In genomic region chr11:6596205-6596604, GRCm38 (mm10) we compare ENCODE assay signal across 30 mouse cellular contexts. TPM values are rescaled to one million over a fixed set of nuclear protein-coding genes. Genes with fewer than 3 reads are reported as not detected.
DNase-seq lines count a peak whose midpoint lies in the region; ATAC-seq and TF ChIP-seq lines count a peak whose summit lies in the region.
"Had no signal": no experiment of that assay in that cellular context is flagged by ENCODE, and none has a peak within 500 bp of the region (broad histone marks: within the 10 kb centered on the region; RNA-seq: fewer than 3 reads in every experiment).

No protein-coding gene starts in this region.

- H3K27ac ChIP-seq in forebrain, embryonic 11.5 days (ENCODE audit: low read depth, low read length), result no peak overlapping the region
- no peak overlapping the region for H3K27ac ChIP-seq in forebrain, embryonic 16.5 days (ENCODE audit: low read length)
- H3K27ac ChIP-seq in hindbrain, postnatal 0 days, result 0 out of 2 replicates have a peak overlapping the region, but pooled peaks have one; percentile 4
- no peak overlapping the region for H3K27ac ChIP-seq in hindbrain, embryonic 14.5 days
- H3K27ac ChIP-seq in midbrain, embryonic 15.5 days, result peak overlapping the region; percentile 26; the same call in 1 of the 2 replicates
- H3K27ac ChIP-seq in midbrain, embryonic 10.5 days (replicated peaks), result no peak overlapping the region
- H3K27ac ChIP-seq: embryonic facial prominence, embryonic 10.5 days; left cerebral cortex, adult 2 months had no signal

- peak; percentile 49 for DNase-seq in forebrain, embryonic 11.5 days (ENCODE audit: low spot score)
- no peak for DNase-seq in hindbrain, postnatal 0 days (ENCODE audit: low spot score)
- no peak for DNase-seq in hindbrain, embryonic 14.5 days (ENCODE audit: low spot score)
- no peak for DNase-seq in midbrain, embryonic 10.5 days (ENCODE audit: low spot score)
- DNase-seq in embryo, embryonic 10 days (ENCODE audit: low spot score), result no peak
- DNase-seq: adrenal gland, postnatal 25 days; cerebellum, adult 11-12 months; gastrocnemius, postnatal 36 days; kidney, adult 8-10 months; kidney, postnatal 10 days; lung, embryonic 14.5 days; retina, postnatal 1 day; right cerebral cortex, postnatal 25 days; spleen, adult 18-20 months; thymus, postnatal 14 days had no signal

- H3K4me2 ChIP-seq in forebrain, embryonic 11.5 days (ENCODE audit: low read depth, low read length, severe bottlenecking), result no peak overlapping the region
- H3K4me2 ChIP-seq in forebrain, embryonic 16.5 days (ENCODE audit: low read length), result no peak overlapping the region
- no peak overlapping the region for H3K4me2 ChIP-seq in hindbrain, postnatal 0 days (ENCODE audit: low read depth, low read length)
- no peak overlapping the region for H3K4me2 ChIP-seq in hindbrain, embryonic 14.5 days (replicated peaks)
- H3K4me2 ChIP-seq in midbrain, embryonic 15.5 days, result no peak overlapping the region
- H3K4me2 ChIP-seq: lung, embryonic 14.5 days; neural tube, embryonic 13.5 days had no signal

- TF ChIP-seq CTCF in hindbrain, postnatal 0 days (IDR thresholded peaks at IDR 0.05; ENCODE audit: low read depth), result no peak

- peaks cover 9% of the 10 kb centered on the region for H3K4me1 ChIP-seq in forebrain, embryonic 11.5 days (replicated peaks; ENCODE audit: control insufficient read depth, insufficient read depth, low read length)
- peaks cover 25% of the 10 kb centered on the region for H3K4me1 ChIP-seq in forebrain, embryonic 16.5 days (replicated peaks; ENCODE audit: control insufficient read depth, insufficient read depth, low read length)
- H3K4me1 ChIP-seq in hindbrain, postnatal 0 days (ENCODE audit: insufficient read depth, low read length), result peaks cover 12% of the 10 kb centered on the region
- H3K4me1 ChIP-seq in hindbrain, embryonic 14.5 days (replicated peaks; ENCODE audit: control insufficient read depth, insufficient read depth, low read length), result peaks cover 32% of the 10 kb centered on the region
- peaks cover 37% of the 10 kb centered on the region for H3K4me1 ChIP-seq in midbrain, embryonic 15.5 days
- H3K4me1 ChIP-seq in midbrain, embryonic 10.5 days, result peaks cover 35% of the 10 kb centered on the region

- H3K9me3 ChIP-seq in forebrain, embryonic 11.5 days (ENCODE audit: control insufficient read depth, low read length), result no peaks in the 10 kb centered on the region
- H3K9me3 ChIP-seq in forebrain, embryonic 16.5 days (ENCODE audit: control insufficient read depth, low read length), result no peaks in the 10 kb centered on the region
- no peaks in the 10 kb centered on the region for H3K9me3 ChIP-seq in hindbrain, postnatal 0 days (ENCODE audit: low read length)
- no peaks in the 10 kb centered on the region for H3K9me3 ChIP-seq in hindbrain, embryonic 14.5 days (ENCODE audit: control insufficient read depth, low read length)
- H3K9me3 ChIP-seq in midbrain, embryonic 15.5 days, result no peaks in the 10 kb centered on the region
- no peaks in the 10 kb centered on the region for H3K9me3 ChIP-seq in midbrain, embryonic 10.5 days (replicated peaks)
- H3K9me3 ChIP-seq: embryonic facial prominence, embryonic 10.5 days; neural tube, embryonic 13.5 days had no signal

- ATAC-seq in forebrain, embryonic 11.5 days (replicated peaks; ENCODE audit: low FRiP score), result no peak
- ATAC-seq in forebrain, embryonic 16.5 days, result no peak
- no peak for ATAC-seq in hindbrain, postnatal 0 days
- ATAC-seq in hindbrain, embryonic 14.5 days (ENCODE audit: low FRiP score), result no peak
- ATAC-seq in midbrain, embryonic 15.5 days (replicated peaks), result no peak

- H3K27me3 ChIP-seq in forebrain, embryonic 11.5 days (ENCODE audit: control insufficient read depth, insufficient read depth, low read length), result no peaks in the 10 kb centered on the region
- no peaks in the 10 kb centered on the region for H3K27me3 ChIP-seq in forebrain, embryonic 16.5 days (replicated peaks; ENCODE audit: control insufficient read depth, insufficient read depth, low read length)
- H3K27me3 ChIP-seq in hindbrain, postnatal 0 days (ENCODE audit: insufficient read depth, low read length), result no peaks in the 10 kb centered on the region
- H3K27me3 ChIP-seq in hindbrain, embryonic 14.5 days (ENCODE audit: control insufficient read depth, insufficient read depth, low read length), result no peaks in the 10 kb centered on the region
- H3K27me3 ChIP-seq in midbrain, embryonic 15.5 days (replicated peaks), result no peaks in the 10 kb centered on the region
- no peaks in the 10 kb centered on the region for H3K27me3 ChIP-seq in midbrain, embryonic 10.5 days (ENCODE audit: low read depth, poor library complexity, severe bottlenecking)
- H3K27me3 ChIP-seq: neural tube, embryonic 13.5 days had no signal

- H3K4me3 ChIP-seq in forebrain, embryonic 11.5 days (ENCODE audit: low read depth, low read length), result no peak overlapping the region
- H3K4me3 ChIP-seq in forebrain, embryonic 16.5 days (replicated peaks; ENCODE audit: low read length), result no peak overlapping the region
- H3K4me3 ChIP-seq in hindbrain, postnatal 0 days (ENCODE audit: low read length), result no peak overlapping the region
- no peak overlapping the region for H3K4me3 ChIP-seq in hindbrain, embryonic 14.5 days (replicated peaks; ENCODE audit: low read length)
- no peak overlapping the region for H3K4me3 ChIP-seq in midbrain, embryonic 15.5 days
- no peak overlapping the region for H3K4me3 ChIP-seq in midbrain, embryonic 10.5 days
- H3K4me3 ChIP-seq: embryonic facial prominence, embryonic 10.5 days; left cerebral cortex, adult 2 months; neural tube, embryonic 13.5 days had no signal

- WGBS in forebrain, embryonic 11.5 days, result 96% methylated on average over 6 of the region's 6 CpGs
- 97% methylated on average over 6 of the region's 6 CpGs for WGBS in forebrain, embryonic 16.5 days
- 96% methylated on average over 6 of the region's 6 CpGs for WGBS in hindbrain, postnatal 0 days
- 98% methylated on average over 6 of the region's 6 CpGs for WGBS in hindbrain, embryonic 14.5 days
- 99% methylated on average over 6 of the region's 6 CpGs for WGBS in midbrain, embryonic 15.5 days
- 94% methylated on average over 6 of the region's 6 CpGs for WGBS in midbrain, embryonic 10.5 days

- H3K36me3 ChIP-seq in forebrain, embryonic 11.5 days (ENCODE audit: control insufficient read depth, insufficient read depth, low read length), result peaks cover 14% of the 10 kb centered on the region
- peaks cover 18% of the 10 kb centered on the region for H3K36me3 ChIP-seq in forebrain, embryonic 16.5 days (ENCODE audit: control insufficient read depth, insufficient read depth)
- H3K36me3 ChIP-seq in hindbrain, postnatal 0 days (ENCODE audit: insufficient read depth, low read length), result peaks cover 37% of the 10 kb centered on the region; the same call in 1 of the 2 replicates
- H3K36me3 ChIP-seq in hindbrain, embryonic 14.5 days (replicated peaks; ENCODE audit: control insufficient read depth, insufficient read depth), result peaks cover 83% of the 10 kb centered on the region
- peaks cover 8% of the 10 kb centered on the region for H3K36me3 ChIP-seq in midbrain, embryonic 15.5 days (replicated peaks)
- H3K36me3 ChIP-seq in midbrain, embryonic 10.5 days, result peaks cover 80% of the 10 kb centered on the region

- no peak overlapping the region for H3K9ac ChIP-seq in forebrain, embryonic 11.5 days (ENCODE audit: low read length)
- no peak overlapping the region for H3K9ac ChIP-seq in forebrain, embryonic 16.5 days (replicated peaks; ENCODE audit: low read depth, low read length)
- no peak overlapping the region for H3K9ac ChIP-seq in hindbrain, postnatal 0 days (replicated peaks; ENCODE audit: low read length)
- H3K9ac ChIP-seq in hindbrain, embryonic 14.5 days, result no peak overlapping the region
- no peak overlapping the region for H3K9ac ChIP-seq in midbrain, embryonic 15.5 days
- H3K9ac ChIP-seq: lung, embryonic 14.5 days; neural tube, embryonic 13.5 days had no signal

RNA-seq across cellular contexts. Expression of gene Nacad, which starts 9.6 kb away (rescaled TPM):
- 28.4 and 29.3 TPM in 2 replicates for polyA plus RNA-seq in forebrain, embryonic 11.5 days (2014; fragmentation: Nextera tagmentation; extraction: Ambion mirVana)
- 62.5 and 71.1 TPM in 2 replicates for polyA plus RNA-seq in forebrain, embryonic 16.5 days (2015; fragmentation: Nextera tagmentation; extraction: Ambion mirVana)
- 84.0 and 84.9 TPM in 2 replicates for total RNA-seq in hindbrain, postnatal 0 days (2014; rRNA removed)
- polyA plus RNA-seq in hindbrain, postnatal 0 days (2015; fragmentation: Nextera tagmentation; extraction: Ambion mirVana), result 54.7 and 56.7 TPM in 2 replicates
- polyA plus RNA-seq in hindbrain, embryonic 14.5 days (2014; fragmentation: Nextera tagmentation; extraction: Ambion mirVana), result 75.2 and 75.9 TPM in 2 replicates
- 103 and 106 TPM in 2 replicates for polyA plus RNA-seq in midbrain, embryonic 15.5 days (2015; fragmentation: Nextera tagmentation; extraction: Ambion mirVana)
- 17.2 and 39.7 TPM in 2 replicates for polyA plus RNA-seq in midbrain, embryonic 10.5 days (2016; fragmentation: Nextera tagmentation; extraction: Ambion mirVana)
- total RNA-seq: megakaryocyte, adult 5-6 weeks had no signal

RNA-seq across cellular contexts. Expression of gene Tbrg4, which starts 29.7 kb away (rescaled TPM):
- polyA plus RNA-seq in forebrain, embryonic 11.5 days (2014; fragmentation: Nextera tagmentation; extraction: Ambion mirVana), result 53.0 TPM in 2 replicates
- 28.2 and 32.2 TPM in 2 replicates for polyA plus RNA-seq in forebrain, embryonic 16.5 days (2015; fragmentation: Nextera tagmentation; extraction: Ambion mirVana)
- 44.0 and 53.5 TPM in 2 replicates for total RNA-seq in hindbrain, postnatal 0 days (2014; rRNA removed)
- 31.3 and 34.7 TPM in 2 replicates for polyA plus RNA-seq in hindbrain, postnatal 0 days (2015; fragmentation: Nextera tagmentation; extraction: Ambion mirVana)
- 25.7 and 26.5 TPM in 2 replicates for polyA plus RNA-seq in hindbrain, embryonic 14.5 days (2014; fragmentation: Nextera tagmentation; extraction: Ambion mirVana)
- 33.3 TPM in 2 replicates for polyA plus RNA-seq in midbrain, embryonic 15.5 days (2015; fragmentation: Nextera tagmentation; extraction: Ambion mirVana)
- polyA plus RNA-seq in midbrain, embryonic 10.5 days (2016; fragmentation: Nextera tagmentation; extraction: Ambion mirVana), result 61.7 and 70.5 TPM in 2 replicates

RNA-seq across cellular contexts. Expression of gene Wap, which starts 42.2 kb away (rescaled TPM):
- not detected in 2 replicates for polyA plus RNA-seq in forebrain, embryonic 11.5 days (2014; fragmentation: Nextera tagmentation; extraction: Ambion mirVana)
- not detected in 2 replicates for polyA plus RNA-seq in forebrain, embryonic 16.5 days (2015; fragmentation: Nextera tagmentation; extraction: Ambion mirVana)
- not detected in 2 replicates for total RNA-seq in hindbrain, postnatal 0 days (2014; rRNA removed)
- polyA plus RNA-seq in hindbrain, postnatal 0 days (2015; fragmentation: Nextera tagmentation; extraction: Ambion mirVana), result not detected in 2 replicates
- polyA plus RNA-seq in hindbrain, embryonic 14.5 days (2014; fragmentation: Nextera tagmentation; extraction: Ambion mirVana), result not detected in 2 replicates
- not detected in 2 replicates for polyA plus RNA-seq in midbrain, embryonic 15.5 days (2015; fragmentation: Nextera tagmentation; extraction: Ambion mirVana)
- polyA plus RNA-seq in midbrain, embryonic 10.5 days (2016; fragmentation: Nextera tagmentation; extraction: Ambion mirVana), result not detected in 2 replicates
- total RNA-seq: adrenal gland, postnatal 25 days; ES-E14; gastrocnemius, adult 18-20 months; gastrocnemius, postnatal 36 days; heart, adult 8-10 months; heart, postnatal 25 days; layer of hippocampus, postnatal 10 days; left cerebral cortex, adult 2 months; left cerebral cortex, postnatal 36 days; megakaryocyte, adult 5-6 weeks had no signal
- polyA plus RNA-seq: embryonic facial prominence, embryonic 10.5 days; heart, embryonic 14.5 days; intestine, embryonic 14.5 days; limb, embryonic 14.5 days; lung, embryonic 14.5 days; neural tube, embryonic 13.5 days had no signal

RNA-seq across cellular contexts. Expression of gene Ccm2, which starts 49.5 kb away (rescaled TPM):
- polyA plus RNA-seq in forebrain, embryonic 11.5 days (2014; fragmentation: Nextera tagmentation; extraction: Ambion mirVana), result 90.8 and 97.2 TPM in 2 replicates
- 101 and 107 TPM in 2 replicates for polyA plus RNA-seq in forebrain, embryonic 16.5 days (2015; fragmentation: Nextera tagmentation; extraction: Ambion mirVana)
- total RNA-seq in hindbrain, postnatal 0 days (2014; rRNA removed), result 62.8 and 77.5 TPM in 2 replicates
- 74.1 and 80.2 TPM in 2 replicates for polyA plus RNA-seq in hindbrain, postnatal 0 days (2015; fragmentation: Nextera tagmentation; extraction: Ambion mirVana)
- 89.0 and 89.4 TPM in 2 replicates for polyA plus RNA-seq in hindbrain, embryonic 14.5 days (2014; fragmentation: Nextera tagmentation; extraction: Ambion mirVana)
- 90.5 and 96.6 TPM in 2 replicates for polyA plus RNA-seq in midbrain, embryonic 15.5 days (2015; fragmentation: Nextera tagmentation; extraction: Ambion mirVana)
- polyA plus RNA-seq in midbrain, embryonic 10.5 days (2016; fragmentation: Nextera tagmentation; extraction: Ambion mirVana), result 106 and 108 TPM in 2 replicates

Comparison
In these comparisons a context has a peak if more than half of its experiments do, and no peak if none do; other contexts are left out.
1. H3K27ac ChIP-seq: peak in hindbrain, postnatal 0 days (single experiment) and midbrain, embryonic 15.5 days (single experiment); none in forebrain, embryonic 11.5 days (single experiment), forebrain, embryonic 16.5 days (single experiment), hindbrain, embryonic 14.5 days (single experiment) and midbrain, embryonic 10.5 days (single experiment).